In genomic region chr2:18195691-18196396, GRCm38 (mm10) we compare ENCODE assay signal across 8 mouse cellular contexts.
DNase-seq lines count a peak whose midpoint lies in the region.

No protein-coding gene starts in this region.

- 87% methylated on average over 3 of the region's 3 CpGs for WGBS in heart, embryonic 10.5 days

- H3K4me3 ChIP-seq in heart, embryonic 10.5 days: no peak overlapping the region

- peak; percentile 28 for DNase-seq in heart, postnatal 4 days
- no peak for DNase-seq in heart, adult 9 months (ENCODE audit: low spot score in 2 of 2)
- DNase-seq in adipocyte (ENCODE audit: low spot score): peak; percentile 56
- DNase-seq in kidney, adult 11 months: peak; percentile 70
- peak; percentile 81 for DNase-seq in lung, postnatal 36 days
- DNase-seq in thymus, postnatal 25 days: no peak
- no peak for DNase-seq in spleen, adult 12 weeks (ENCODE audit: low spot score)
- no peak for DNase-seq in heart, embryonic 10.5 days (ENCODE audit: low spot score)

- H3K27me3 ChIP-seq in heart, embryonic 10.5 days (ENCODE audit: insufficient read depth, poor library complexity, severe bottlenecking): no peaks in the 10 kb centered on the region

- H3K36me3 ChIP-seq in heart, embryonic 10.5 days: peaks cover 64% of the 10 kb centered on the region

- H3K4me1 ChIP-seq in heart, embryonic 10.5 days: no peaks in the 10 kb centered on the region

- no peak overlapping the region for H3K27ac ChIP-seq in heart, embryonic 10.5 days

- no peaks in the 10 kb centered on the region for H3K9me3 ChIP-seq in heart, embryonic 10.5 days

Comparison
In these comparisons a context has a peak if more than half of its experiments do, and no peak if none do; other contexts are left out.
1. DNase-seq: peak in heart, postnatal 4 days (single experiment), adipocyte (single experiment), kidney, adult 11 months (single experiment) and lung, postnatal 36 days (single experiment); none in heart, adult 9 months (0 of 2), thymus, postnatal 25 days (single experiment), spleen, adult 12 weeks (single experiment) and heart, embryonic 10.5 days (single experiment).